8 mouse cellular contexts compared by ENCODE assay signal in the genomic region with DNA sequence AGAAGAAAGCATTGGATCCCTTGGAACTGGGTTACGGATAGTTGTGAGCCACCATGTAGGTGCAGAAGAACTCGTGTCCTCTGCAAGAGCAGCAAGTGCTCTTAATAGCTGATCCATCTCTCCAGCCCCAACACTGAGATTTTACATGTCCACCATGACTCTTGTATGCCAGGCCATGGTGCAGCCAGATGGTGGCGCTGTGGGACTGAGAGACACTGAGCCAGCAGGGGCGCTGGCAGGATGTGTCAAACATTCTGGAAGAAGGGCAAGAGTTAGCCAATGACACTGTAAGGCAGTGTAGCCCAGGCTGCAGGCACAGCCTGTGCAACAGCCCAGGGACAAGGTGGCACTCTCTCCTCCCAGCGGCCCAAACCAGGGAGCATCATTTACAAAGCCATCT. TPM values are rescaled to one million over a fixed set of nuclear protein-coding genes. Genes with fewer than 3 reads are reported as not detected.
DNase-seq lines count a peak whose midpoint lies in the region; ATAC-seq and TF ChIP-seq lines count a peak whose summit lies in the region.

No protein-coding gene starts in this region.

- peak; percentile 44; the same call in 1 of the 2 replicates for ATAC-seq in forebrain, embryonic 13.5 days
- no peak for ATAC-seq in neural tube, embryonic 11.5 days (ENCODE audit: insufficient read depth, low FRiP score, low TSS enrichment)

- H3K27me3 ChIP-seq in forebrain, embryonic 13.5 days: peaks cover 92% of the 10 kb centered on the region
- H3K27me3 ChIP-seq in liver, adult 2 months (ENCODE audit: control insufficient read depth, insufficient read depth, low read length): no peaks in the 10 kb centered on the region
- peaks cover 53% of the 10 kb centered on the region for H3K27me3 ChIP-seq in neural tube, embryonic 11.5 days (ENCODE audit: control insufficient read depth, insufficient read depth, low read length)

- H3K79me2 ChIP-seq in liver, adult 2 months (ENCODE audit: control insufficient read depth, insufficient read depth, low read length): no peaks in the 10 kb centered on the region

- no peak for TF ChIP-seq POLR2A in liver, adult 2 months (IDR thresholded peaks at IDR 0.05; ENCODE audit: extremely low read depth, insufficient read depth, low read length)

- H3K4me3 ChIP-seq in forebrain, embryonic 13.5 days: no peak overlapping the region
- H3K4me3 ChIP-seq in liver, adult 2 months (ENCODE audit: insufficient read depth, low read depth, low read length): no peak overlapping the region
- no peak overlapping the region for H3K4me3 ChIP-seq in neural tube, embryonic 11.5 days (ENCODE audit: low read depth, low read length)

- no peaks in the 10 kb centered on the region for H3K36me3 ChIP-seq in forebrain, embryonic 13.5 days (ENCODE audit: poor library complexity, severe bottlenecking)
- H3K36me3 ChIP-seq in liver, adult 2 months (ENCODE audit: control insufficient read depth, insufficient read depth, low read length): peaks cover 87% of the 10 kb centered on the region
- H3K36me3 ChIP-seq in neural tube, embryonic 11.5 days (ENCODE audit: control insufficient read depth, insufficient read depth, low read length): no peaks in the 10 kb centered on the region

- H3K27ac ChIP-seq in forebrain, embryonic 13.5 days: no peak overlapping the region
- no peak overlapping the region for H3K27ac ChIP-seq in liver, adult 2 months (replicated peaks; ENCODE audit: insufficient read depth, low read depth, low read length)
- H3K27ac ChIP-seq in neural tube, embryonic 11.5 days (ENCODE audit: low read depth, low read length): no peak overlapping the region

- H3K9ac ChIP-seq in forebrain, embryonic 13.5 days: no peak overlapping the region
- no peak overlapping the region for H3K9ac ChIP-seq in liver, adult 2 months (ENCODE audit: low read depth, low read length)
- no peak overlapping the region for H3K9ac ChIP-seq in neural tube, embryonic 11.5 days (ENCODE audit: low read length)

- peak; percentile 42 for DNase-seq in ovary, postnatal 10 days (ENCODE audit: low spot score)
- DNase-seq in ovary, adult 18-20 months (ENCODE audit: low spot score): no peak
- DNase-seq in brain, adult 2 months (ENCODE audit: low read depth, low spot score): peak; percentile 90
- peak; percentile 76 for DNase-seq in kidney, adult 9 months
- DNase-seq in liver, adult 2 months (ENCODE audit: extremely low read depth, low read depth, low spot score): peak; percentile 68
- DNase-seq in neural tube, embryonic 11.5 days (ENCODE audit: low spot score): peak; percentile 89
- peak; percentile 88 for DNase-seq in thymus, postnatal 4 days

- H3K9me3 ChIP-seq in forebrain, embryonic 13.5 days (replicated peaks): no peaks in the 10 kb centered on the region
- H3K9me3 ChIP-seq in neural tube, embryonic 11.5 days (ENCODE audit: control insufficient read depth, low read length): no peaks in the 10 kb centered on the region

- TF ChIP-seq CTCF in liver, adult 2 months (IDR thresholded peaks at IDR 0.05; ENCODE audit: low read depth, low read length): peak; percentile 88

- H3K4me1 ChIP-seq in forebrain, embryonic 13.5 days: peaks cover 2% of the 10 kb centered on the region; the same call in 1 of the 2 replicates
- peaks cover 10% of the 10 kb centered on the region for H3K4me1 ChIP-seq in liver, adult 2 months (ENCODE audit: control insufficient read depth, insufficient read depth, low read length)
- 0 out of 2 replicates have a peak, but pooled peaks cover 5% of the 10 kb centered on the region for H3K4me1 ChIP-seq in neural tube, embryonic 11.5 days (ENCODE audit: control insufficient read depth, insufficient read depth, low read length)

- WGBS in forebrain, embryonic 13.5 days: 19% methylated on average over 5 of the region's 5 CpGs
- 39% methylated on average over 5 of the region's 5 CpGs for WGBS in liver, adult 2 months
- 14% methylated on average over 5 of the region's 5 CpGs for WGBS in neural tube, embryonic 11.5 days

- H3K4me2 ChIP-seq in forebrain, embryonic 13.5 days: no peak overlapping the region
- H3K4me2 ChIP-seq in neural tube, embryonic 11.5 days (ENCODE audit: low read depth): no peak overlapping the region

RNA-seq across cellular contexts. Expression of a gene that starts 14.2 kb away (rescaled TPM):
- 5.6 and 5.9 TPM in 2 replicates for polyA plus RNA-seq in forebrain, embryonic 13.5 days (2015; fragmentation: Nextera tagmentation; extraction: Ambion mirVana)
- total RNA-seq in liver, adult 2 months (2014; rRNA removed): 3,064 and 4,344 TPM in 2 replicates
- 3,470 and 3,993 TPM in 2 replicates for polyA plus RNA-seq in liver, adult 2 months (2012; rRNA removed)
- polyA plus RNA-seq in neural tube, embryonic 11.5 days (2014; fragmentation: Nextera tagmentation; extraction: Ambion mirVana): 30.8 and 34.5 TPM in 2 replicates

Comparison
In these comparisons a context has a peak if more than half of its experiments do, and no peak if none do; other contexts are left out.
1. RNA of a gene that starts 14.2 kb away (polyA plus RNA-seq): 3,470 to 3,993 TPM in liver, adult 2 months; 30.8 to 34.5 TPM in neural tube, embryonic 11.5 days and 5.6 to 5.9 TPM in forebrain, embryonic 13.5 days; every median in the first group is over 10 times any median in the second.